Mouse (Mus musculus) intestine, embryonic 16.5 days (tissue): ENCODE results near the gene Sugct. TPM values are rescaled to one million over a fixed set of nuclear protein-coding genes. Genes with fewer than 3 reads are reported as not detected.

Experiments
- ATAC-seq: fragments of 200-750 bp; cut with Nextera tagmentation; 2 replicates; pipeline ENCODE4 v1.8.0; 2017; ENCODE audit warnings: moderate TSS enrichment, moderate library complexity
- H3K27ac ChIP-seq: fragments of 300-500 bp; sonication (generic); 2 replicates; pipeline ENCODE4 v1.5.1; 2014; ENCODE audit warnings: mild to moderate bottlenecking, low read length
- H3K27me3 ChIP-seq: fragments of 300-500 bp; sonication (generic); replicated peaks from 2 replicates; pipeline ENCODE4 v1.6.1; 2014; ENCODE audit warnings: low read length, control low read depth, mixed read lengths; ENCODE audit not compliant: control insufficient read depth, insufficient read depth
- H3K36me3 ChIP-seq: fragments of 300-500 bp; sonication (generic); 2 replicates; pipeline ENCODE4 v1.6.1; 2014; ENCODE audit warnings: low read length, control low read depth; ENCODE audit not compliant: control insufficient read depth, insufficient read depth
- H3K4me1 ChIP-seq: fragments of 300-500 bp; sonication (generic); 2 replicates; pipeline ENCODE4 v1.6.1; 2014; ENCODE audit warnings: low read length, control low read depth, mixed read lengths; ENCODE audit not compliant: control insufficient read depth, insufficient read depth
- H3K4me2 ChIP-seq: fragments of 300-500 bp; sonication (generic); 2 replicates; pipeline ENCODE4 v1.6.1; 2014; ENCODE audit warnings: low read depth, low read length, control low read depth
- H3K4me3 ChIP-seq: fragments of 300-500 bp; sonication (generic); 2 replicates; pipeline ENCODE4 v1.5.1; 2014; ENCODE audit warnings: mild to moderate bottlenecking, low read length
- H3K9ac ChIP-seq: fragments of 300-500 bp; sonication (generic); 2 replicates; pipeline ENCODE4 v1.6.1; 2014; ENCODE audit warnings: low read depth, low read length
- H3K9me3 ChIP-seq: fragments of 300-500 bp; sonication (generic); 2 replicates; pipeline ENCODE4 v1.6.1; 2016; ENCODE audit warnings: low read length, control low read depth; ENCODE audit not compliant: control insufficient read depth
- WGBS: fragments of 180-500 bp; shearing (Covaris S2); extraction: QIAGEN DNeasy Blood & Tissue Kit; methylation state at CpG from one replicate; pipeline ENCODE4 v1.1.7; 2014; 5-methylcytosine and 5-hydroxymethylcytosine counted together
- polyA plus RNA-seq: library from polyadenylated mRNA; unstranded; fragments of >200 nt; fragmentation: Nextera tagmentation; extraction: Ambion mirVana; gene quantifications from 2 replicates; pipeline ENCODE4 v1.2.1, GENCODE M21; 2015

Sugct gene
- polyA plus RNA-seq, 1 experiment from 2014 or later, result 7.9 TPM

DNA sequence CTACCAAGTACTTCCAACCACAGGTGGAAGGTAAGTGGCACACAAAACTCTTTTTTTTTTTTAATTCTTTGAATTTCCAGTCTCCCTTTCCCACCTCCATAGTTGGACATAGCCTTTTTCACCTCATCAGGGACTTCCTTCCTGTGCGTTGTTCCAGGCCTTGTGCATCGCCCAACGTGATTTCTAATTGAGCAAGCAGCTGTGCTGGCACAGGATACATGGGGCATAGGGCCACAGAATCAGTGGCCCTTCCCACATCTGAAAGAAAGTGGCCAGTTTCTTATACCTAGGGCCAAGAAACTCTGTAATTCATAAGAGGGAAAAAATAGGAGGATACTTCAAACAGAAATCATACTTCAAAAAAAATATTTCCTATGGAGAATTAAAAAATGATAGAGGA is 449.4 kb downstream of the Sugct start:
- Histone ChIP-seq H3K4me3 (no peak overlapping the region), H3K4me1 (no peaks in the 10 kb centered on the region), H3K4me2 (no peak overlapping the region), H3K9ac (no peak overlapping the region), H3K36me3 (no peaks in the 10 kb centered on the region), H3K27me3 (no peaks in the 10 kb centered on the region), H3K27ac (no peak overlapping the region), H3K9me3 (no peaks in the 10 kb centered on the region)
- WGBS, result 88% methylated on average over 3 of the region's 3 CpGs
- no peak for ATAC-seq

- no peaks in the 10 kb centered on the region for H3K4me1 ChIP-seq
- H3K9ac ChIP-seq, result no peak overlapping the region
- no peak overlapping the region for H3K4me2 ChIP-seq
- ATAC-seq, result no peak
- no peak overlapping the region for H3K4me3 ChIP-seq
- H3K27ac ChIP-seq, result no peak overlapping the region
- no peaks in the 10 kb centered on the region for H3K9me3 ChIP-seq
- 46% methylated on average over 3 of the region's 3 CpGs for WGBS
- H3K27me3 ChIP-seq, result no peaks in the 10 kb centered on the region
- no peaks in the 10 kb centered on the region for H3K36me3 ChIP-seq
Measured at GRCm38 (mm10) chr13:17216524-17216923, 478.8 kb downstream of the Sugct start.

GRCm38 (mm10) chr13:17212681-17213080 is 482.7 kb downstream of the Sugct start:
- Histone ChIP-seq H3K36me3 (no peaks in the 10 kb centered on the region), H3K27me3 (no peaks in the 10 kb centered on the region), H3K27ac (no peak overlapping the region), H3K9ac (no peak overlapping the region), H3K4me3 (no peak overlapping the region), H3K9me3 (no peaks in the 10 kb centered on the region), H3K4me2 (no peak overlapping the region), H3K4me1 (no peaks in the 10 kb centered on the region)
- ATAC-seq, result no peak

- H3K27me3 ChIP-seq, result no peaks in the 10 kb centered on the region
- H3K27ac ChIP-seq, result no peak overlapping the region
- WGBS, result 47% methylated on average over 3 of the region's 3 CpGs
- no peak overlapping the region for H3K4me2 ChIP-seq
- peaks cover 5% of the 10 kb centered on the region; the same call in 1 of the 2 replicates for H3K4me1 ChIP-seq
- ATAC-seq, result no peak
- H3K9me3 ChIP-seq, result no peaks in the 10 kb centered on the region
- H3K9ac ChIP-seq, result no peak overlapping the region
- no peaks in the 10 kb centered on the region for H3K36me3 ChIP-seq
- H3K4me3 ChIP-seq, result no peak overlapping the region
Measured at GRCm38 (mm10) chr13:17190180-17190762, 505.1 kb downstream of the Sugct start.

DNA sequence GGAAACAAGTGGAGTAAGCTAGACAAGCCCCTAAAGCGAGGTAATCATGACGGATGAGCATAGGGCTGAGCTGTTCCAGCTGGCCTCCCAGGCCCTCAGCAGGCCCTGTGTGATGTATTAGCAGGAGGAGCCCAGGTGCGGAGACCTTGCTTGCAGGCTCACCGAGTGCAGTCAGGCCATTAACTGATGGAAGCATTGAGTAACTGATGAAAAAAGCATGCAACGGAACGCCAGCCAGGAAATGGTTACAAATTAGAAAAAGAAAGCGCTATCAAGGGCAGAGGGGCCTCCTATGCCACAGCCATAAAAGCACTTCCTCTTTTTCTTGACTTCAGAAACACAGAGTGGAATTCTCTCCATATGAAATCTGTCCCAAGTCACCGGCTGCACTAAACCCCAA is 510.1 kb downstream of the Sugct start:
- Histone ChIP-seq H3K4me3 (no peak overlapping the region), H3K27me3 (no peaks in the 10 kb centered on the region), H3K4me2 (no peak overlapping the region), H3K36me3 (no peaks in the 10 kb centered on the region), H3K4me1 (peaks cover 7% of the 10 kb centered on the region; the same call in 1 of the 2 replicates), H3K9ac (no peak overlapping the region), H3K9me3 (no peaks in the 10 kb centered on the region), H3K27ac (no peak overlapping the region)
- ATAC-seq, result no peak
- WGBS, result 30% methylated on average over 8 of the region's 8 CpGs

GRCm38 (mm10) chr13:17165917-17166316 is 529.4 kb downstream of the Sugct start:
- Histone ChIP-seq H3K9ac (no peak overlapping the region), H3K9me3 (no peaks in the 10 kb centered on the region), H3K4me1 (no peaks in the 10 kb centered on the region), H3K4me3 (no peak overlapping the region), H3K27ac (no peak overlapping the region), H3K27me3 (no peaks in the 10 kb centered on the region), H3K4me2 (no peak overlapping the region), H3K36me3 (no peaks in the 10 kb centered on the region)
- 61% methylated on average over 3 of the region's 3 CpGs for WGBS
- no peak for ATAC-seq

DNA sequence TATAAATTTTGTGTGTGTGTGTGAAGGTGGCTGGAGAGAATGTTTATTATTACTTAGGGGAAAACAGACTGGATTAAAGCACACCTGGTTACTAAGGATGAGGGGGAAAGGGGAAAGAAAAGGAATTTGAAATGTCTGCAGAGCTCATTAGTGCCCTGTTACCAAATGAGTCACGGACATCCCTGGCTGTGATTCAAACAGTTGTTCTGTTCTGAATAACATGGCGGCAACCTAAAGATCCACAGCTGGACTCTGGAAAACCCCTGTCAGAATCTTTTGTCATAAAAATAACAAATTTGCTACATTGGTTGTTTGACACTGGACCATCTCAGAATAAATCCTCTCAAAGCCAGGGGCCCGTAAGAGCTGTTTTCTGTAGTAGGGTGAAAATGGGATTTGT is 530.6 kb downstream of the Sugct start:
- no peak overlapping the region for H3K9ac ChIP-seq
- 63% methylated on average over 3 of the region's 3 CpGs for WGBS
- no peaks in the 10 kb centered on the region for H3K4me1 ChIP-seq
- H3K36me3 ChIP-seq, result no peaks in the 10 kb centered on the region
- no peak overlapping the region for H3K4me2 ChIP-seq
- H3K27ac ChIP-seq, result no peak overlapping the region
- no peaks in the 10 kb centered on the region for H3K27me3 ChIP-seq
- no peaks in the 10 kb centered on the region for H3K9me3 ChIP-seq
- no peak for ATAC-seq
- H3K4me3 ChIP-seq, result no peak overlapping the region

- Histone ChIP-seq H3K27me3 (no peaks in the 10 kb centered on the region), H3K9ac (no peak overlapping the region), H3K27ac (no peak overlapping the region), H3K4me1 (no peaks in the 10 kb centered on the region), H3K4me2 (no peak overlapping the region), H3K36me3 (no peaks in the 10 kb centered on the region), H3K4me3 (no peak overlapping the region), H3K9me3 (no peaks in the 10 kb centered on the region)
- ATAC-seq, result no peak
Measured at GRCm38 (mm10) chr13:17146441-17146992, 548.8 kb downstream of the Sugct start.

- 52% methylated on average over 3 of the region's 3 CpGs for WGBS
- Histone ChIP-seq H3K9me3 (no peaks in the 10 kb centered on the region), H3K4me3 (no peak overlapping the region), H3K9ac (no peak overlapping the region), H3K4me1 (no peaks in the 10 kb centered on the region), H3K27me3 (no peaks in the 10 kb centered on the region), H3K4me2 (no peak overlapping the region), H3K36me3 (no peaks in the 10 kb centered on the region), H3K27ac (no peak overlapping the region)
- ATAC-seq, result no peak
Measured at GRCm38 (mm10) chr13:17116073-17116472, 579.3 kb downstream of the Sugct start.

DNA sequence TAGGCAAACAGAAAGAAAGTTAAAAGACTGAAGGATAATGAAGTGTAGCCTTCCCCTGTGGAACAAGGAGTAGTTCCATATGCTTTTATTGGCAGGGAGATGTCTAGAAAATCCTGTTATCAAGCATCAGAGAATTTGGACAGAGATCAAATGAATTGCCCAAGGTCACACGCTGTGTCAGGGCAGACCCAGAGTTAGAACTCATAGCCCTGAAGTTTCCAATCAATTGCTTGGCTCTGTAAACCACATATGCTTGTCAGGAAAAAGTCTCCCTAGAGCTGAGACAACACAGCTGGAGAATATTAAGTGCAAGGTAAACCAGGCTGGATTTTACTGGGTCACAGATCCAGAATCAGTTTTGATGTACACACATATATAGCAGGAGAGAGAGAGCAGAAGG is 593.0 kb downstream of the Sugct start:
- H3K4me3 ChIP-seq, result no peak overlapping the region
- no peak overlapping the region for H3K4me2 ChIP-seq
- no peak overlapping the region for H3K27ac ChIP-seq
- WGBS, result 72% methylated on average over 1 of the region's 1 CpGs
- H3K27me3 ChIP-seq, result no peaks in the 10 kb centered on the region
- H3K9ac ChIP-seq, result no peak overlapping the region
- H3K4me1 ChIP-seq, result no peaks in the 10 kb centered on the region
- no peak for ATAC-seq
- no peaks in the 10 kb centered on the region for H3K9me3 ChIP-seq
- H3K36me3 ChIP-seq, result no peaks in the 10 kb centered on the region
